Mouse (Mus musculus) spleen, adult 2 months (tissue): ENCODE measurements around the gene Pttg1.

Experiments used
- CTCF ChIP-seq: fragments of 200-500 bp; IDR thresholded peaks from 2 replicates; pipeline ENCODE4 v1.5.1; 2011; ENCODE audit warnings: mild to moderate bottlenecking, inconsistent platforms; ENCODE audit not compliant: insufficient read depth, insufficient read length, insufficient replicate concordance; ENCODE audit errors: extremely low read depth
- POLR2A ChIP-seq: fragments of 200-500 bp; IDR thresholded peaks from 2 replicates; pipeline ENCODE4 v1.6.1; 2011; ENCODE audit warnings: low read depth, low read length, inconsistent platforms

DNA sequence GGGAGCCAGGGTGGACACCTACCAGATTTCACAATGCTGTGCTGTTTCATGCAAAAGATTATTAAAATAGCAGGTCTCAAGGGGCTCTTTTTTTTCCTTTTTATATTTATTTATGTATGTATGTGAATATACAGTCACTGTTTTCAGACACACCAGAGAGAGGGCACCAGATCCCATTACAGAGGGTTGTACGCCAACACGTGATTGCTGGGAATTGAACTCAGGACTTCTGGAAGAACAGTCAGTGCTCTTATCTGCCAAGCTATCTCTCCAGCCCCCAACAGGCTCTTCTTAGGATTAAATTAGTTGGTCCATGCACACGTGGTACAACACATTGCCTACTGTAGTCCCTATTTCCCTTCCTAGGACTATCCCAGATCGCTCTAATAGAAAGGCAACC lies 32.7 kb downstream of the Pttg1 start:
- TF ChIP-seq POLR2A (no peak), CTCF (no peak)
